Mouse (Mus musculus) left cerebral cortex, adult 2 months (tissue): ENCODE measurements around the gene Gpatch8. TPM values are rescaled to one million over a fixed set of nuclear protein-coding genes. Genes with fewer than 3 reads are reported as not detected.

ENCODE experiments used
- DNase-seq, 2 experiments: peaks; one replicate each; pipeline ENCODE4 v3.0.0; 2021 to 2022; ENCODE audit warnings: low spot score in 2 of 2, mixed read lengths in 1 of 2; ENCODE audit errors: extremely low spot score in 1 of 2
- H3K27ac ChIP-seq: fragments of 200-600 bp; 2 replicates; pipeline ENCODE4 v1.8.1; 2022
- H3K4me3 ChIP-seq: fragments of 200-600 bp; 2 replicates; pipeline ENCODE4 v1.8.1; 2022
- CTCF ChIP-seq: fragments of 200-600 bp; IDR thresholded peaks from 2 replicates; pipeline ENCODE4 v1.8.1; 2022; ENCODE audit warnings: antibody characterized with exemption, mild to moderate bottlenecking, moderate library complexity
- intact Hi-C: fragments of 180-260 bp; cut with DNase I; formaldehyde crosslinking; loops from one replicate; pipeline ENCODE4 v1.15.1; 2025
- long read RNA-seq, 2 experiments: library from polyadenylated mRNA; stranded (forward); transcript quantifications; one replicate each; pipeline ENCODE4 v2.0.0; 2021; ENCODE audit warnings: borderline mapping rate in 2 of 2
- total RNA-seq, 2 experiments: library from RNA; stranded (reverse); gene quantifications; 2 replicates each; pipeline ENCODE4 v1.2.3; 2021

Gene Gpatch8
- total RNA-seq, result 10 to 100 TPM; 57.1 to 60.5 TPM
- long read RNA-seq, experiment 1, full-length matches to known transcripts, result 17 of 30 reads
- long read RNA-seq, experiment 1, partial matches to known transcripts, result 1 of 30 reads
- long read RNA-seq, experiment 1, other reads (novel, unspliced or antisense), result 12 of 30 reads
- long read RNA-seq, experiment 2, full-length matches to known transcripts, result 22 of 40 reads
- long read RNA-seq, experiment 2, partial matches to known transcripts, result 0 of 40 reads
- long read RNA-seq, experiment 2, other reads (novel, unspliced or antisense), result 18 of 40 reads

- peak within 1 kb of the TSS; percentile 92 for H3K4me3 ChIP-seq
- no peak; the same call in 1 of the 2 replicates for TF ChIP-seq CTCF
- DNase-seq, result peak; percentile 92 to 93
- peak within 1 kb of the TSS; percentile 98 for H3K27ac ChIP-seq
- intact Hi-C loops, result loop anchor here (5.0 to 10.0 kb wide), 2 partner anchors 69 to 241 kb away; partner anchors contain the start of gene Ubtf
Measured at GRCm38 (mm10) chr11:102556031-102556715, at the start of gene Gpatch8. Gene Gpatch8 (minus strand): TSS chr11:102556392.

GRCm38 (mm10) chr11:102604777-102605552 lies 48.8 kb upstream of the Gpatch8 start:
- TF ChIP-seq CTCF, result peak; percentile 23
- peak; percentile 38 to 44 for DNase-seq
- intact Hi-C loops, result loop anchor here (2.0 kb wide), 1 partner anchor 26 kb away; the partner anchor contains the start of gene Gm11627
- Histone ChIP-seq H3K27ac (peak overlapping the region; percentile 4; the same call in 1 of the 2 replicates), H3K4me3 (peak overlapping the region; percentile 47)

- Histone ChIP-seq H3K4me3 (peak within 1 kb of the TSS; percentile 47), H3K27ac (peak within 1 kb of the TSS; percentile 60)
- intact Hi-C loops, result loop anchor here (2.0 kb wide), 1 partner anchor 25 kb away; the partner anchor contains the start of gene Gm11627
- peak; percentile 28 to 50 for DNase-seq
- TF ChIP-seq CTCF, result no peak
Measured at GRCm38 (mm10) chr11:102604010-102604584, 47.9 kb upstream of the Gpatch8 start, which contains the start of gene Fzd2. Gene Fzd2 (plus strand): TSS chr11:102604396.

- H3K4me3 ChIP-seq, result peak overlapping the region; percentile 47
- TF ChIP-seq CTCF, result no peak
- intact Hi-C loops, result no loop called here
- peak overlapping the region; percentile 60 for H3K27ac ChIP-seq
- DNase-seq, result no peak
Measured at GRCm38 (mm10) chr11:102603496-102603850, 47.3 kb upstream of the Gpatch8 start.

GRCm38 (mm10) chr11:102602816-102603495 lies 46.8 kb upstream of the Gpatch8 start:
- no peak for TF ChIP-seq CTCF
- intact Hi-C loops, result no loop called here
- peak overlapping the region; percentile 47 for H3K4me3 ChIP-seq
- peak overlapping the region; percentile 60 for H3K27ac ChIP-seq
- no peak for DNase-seq

GRCm38 (mm10) chr11:102599912-102600311 lies 43.7 kb upstream of the Gpatch8 start:
- no peak for DNase-seq
- Histone ChIP-seq H3K27ac (no peak overlapping the region), H3K4me3 (no peak overlapping the region)
- TF ChIP-seq CTCF, result peak; percentile 12; the same call in 1 of the 2 replicates
- intact Hi-C loops, result no loop called here

- DNase-seq, result no peak
- intact Hi-C loops, result no loop called here
- TF ChIP-seq CTCF, result no peak
- Histone ChIP-seq H3K4me3 (no peak overlapping the region), H3K27ac (no peak overlapping the region)
Measured at GRCm38 (mm10) chr11:102595341-102595820, 39.2 kb upstream of the Gpatch8 start.

- intact Hi-C loops, result no loop called here
- DNase-seq, result no peak
- no peak overlapping the region for H3K27ac ChIP-seq
Measured at GRCm38 (mm10) chr11:102587554-102587953, 31.4 kb upstream of the Gpatch8 start.

GRCm38 (mm10) chr11:102586445-102587130 lies 30.4 kb upstream of the Gpatch8 start:
- Histone ChIP-seq H3K4me3 (no peak overlapping the region), H3K27ac (no peak overlapping the region)
- DNase-seq, result no peak
- intact Hi-C loops, result no loop called here
- no peak; the same call in 1 of the 2 replicates for TF ChIP-seq CTCF

More at GRCm38 (mm10) chr11:102587554-102587953, 31.4 kb upstream of the Gpatch8 start:
- no peak; the same call in 1 of the 2 replicates for TF ChIP-seq CTCF
- no peak overlapping the region for H3K4me3 ChIP-seq

- H3K27ac ChIP-seq, result no peak overlapping the region
- no peak overlapping the region for H3K4me3 ChIP-seq
- TF ChIP-seq CTCF, result no peak
- intact Hi-C loops, result no loop called here
- no peak for DNase-seq
Measured at GRCm38 (mm10) chr11:102582736-102583135, 26.5 kb upstream of the Gpatch8 start.
